Mouse (Mus musculus): ENCODE data around the gene Ldb1. TPM values are rescaled to one million over a fixed set of nuclear protein-coding genes. Genes with fewer than 3 reads are reported as not detected.

The Ldb1 gene
- 50.1 and 54.9 TPM in 2 replicates for polyA plus RNA-seq (2015; fragmentation: Nextera tagmentation; extraction: Ambion mirVana)

DNA sequence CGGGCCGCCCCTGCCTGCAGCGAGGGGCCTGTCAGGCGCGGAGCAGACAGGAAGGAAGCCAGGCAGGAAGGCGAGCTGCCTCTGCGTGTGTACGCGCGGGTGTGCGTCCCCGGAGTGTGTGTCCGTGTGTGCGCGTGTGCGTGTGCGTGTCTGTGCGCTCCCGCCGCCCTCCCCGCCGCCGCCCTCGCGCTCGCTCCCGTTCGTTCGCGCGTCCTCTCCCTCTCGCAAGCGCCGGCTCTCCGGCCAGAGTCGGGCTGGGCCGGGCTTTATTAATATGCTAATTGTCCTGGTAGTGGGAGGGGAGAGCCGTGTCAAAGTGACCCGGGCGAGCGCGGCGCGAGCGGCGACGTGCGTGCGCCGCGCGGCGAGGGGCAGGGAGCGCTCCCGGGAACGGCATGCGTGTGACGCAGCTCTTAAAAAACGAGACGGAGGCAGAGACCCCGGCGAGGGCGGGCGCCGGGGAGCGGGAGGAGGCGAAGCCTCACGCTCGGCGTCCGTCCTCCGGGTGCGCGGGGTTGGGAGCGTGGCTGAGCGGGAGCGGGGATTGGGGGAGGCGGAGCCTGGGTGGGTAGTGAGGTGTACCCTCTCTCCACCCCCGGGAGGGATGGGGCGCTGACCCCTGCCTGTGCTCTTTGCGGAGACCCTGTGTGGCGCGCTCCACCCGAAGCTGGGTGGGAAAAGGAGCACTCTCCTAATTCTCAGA lies at the start of gene Ldb1:
Ldb1 (minus strand) TSS at position 222 of the 703 bp plus-strand sequence.
- no peaks in the 10 kb centered on the region for H3K9me3 ChIP-seq (ENCODE audit: control insufficient read depth, low read length)
- peak; percentile 52 for TF ChIP-seq EP300 (optimal IDR thresholded peaks at IDR 0.05)
- TF ChIP-seq CTCF (IDR thresholded peaks at IDR 0.05; ENCODE audit: low read depth), result no peak
- DNase-seq (ENCODE audit: low spot score) (peak; percentile 91), ATAC-seq (ENCODE audit: low FRiP score, low TSS enrichment) (peak; percentile 82)
- H3K4me2 ChIP-seq (replicated peaks; ENCODE audit: low read depth), result peak within 1 kb of the TSS; percentile 66
- H3K27me3 ChIP-seq (ENCODE audit: control insufficient read depth, insufficient read depth, low read length), result no peaks in the 10 kb centered on the region
- H3K9ac ChIP-seq (ENCODE audit: low read length), result peak within 1 kb of the TSS; percentile 98
- WGBS, result 1% methylated on average over 70 of the region's 84 CpGs
- H3K4me3 ChIP-seq (ENCODE audit: low read depth, low read length), result peak within 1 kb of the TSS; percentile 90
- peaks cover 21% of the 10 kb centered on the region for H3K4me1 ChIP-seq (replicated peaks; ENCODE audit: control insufficient read depth, insufficient read depth)
- peak within 1 kb of the TSS; percentile 99 for H3K27ac ChIP-seq (replicated peaks)
- H3K36me3 ChIP-seq (ENCODE audit: control insufficient read depth, insufficient read depth, low read length), result no peaks in the 10 kb centered on the region

DNA sequence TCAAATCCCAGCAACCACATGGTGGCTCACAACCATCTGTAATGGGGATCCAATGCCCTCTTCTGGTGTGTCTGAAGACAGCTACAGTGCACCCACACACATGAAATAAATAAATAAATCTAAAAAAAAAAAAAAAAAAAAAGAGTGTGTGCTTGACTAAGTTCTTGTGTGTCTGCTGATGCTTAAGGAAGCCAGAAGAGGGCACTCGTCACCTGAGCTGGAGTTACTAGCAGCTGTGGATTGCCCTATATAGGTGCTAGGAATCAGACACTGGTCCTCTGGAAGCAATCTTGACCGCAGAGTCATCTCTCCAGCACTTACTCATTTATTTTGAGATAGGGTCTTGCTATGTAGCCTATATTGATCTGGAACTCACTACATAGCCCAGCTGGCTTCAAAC lies 49.1 kb upstream of the Ldb1 start:
- WGBS, result 98% methylated on average over 2 of the region's 2 CpGs
- TF ChIP-seq EP300 (optimal IDR thresholded peaks at IDR 0.05) (no peak), CTCF (IDR thresholded peaks at IDR 0.05; ENCODE audit: low read depth) (no peak)

GRCm38 (mm10) chr19:46091641-46092040 lies 46.6 kb upstream of the Ldb1 start:
- H3K4me2 ChIP-seq (replicated peaks; ENCODE audit: low read depth), result no peak overlapping the region
- no peaks in the 10 kb centered on the region for H3K27me3 ChIP-seq (ENCODE audit: control insufficient read depth, insufficient read depth, low read length)
- H3K9me3 ChIP-seq (ENCODE audit: control insufficient read depth, low read length), result no peaks in the 10 kb centered on the region
- H3K36me3 ChIP-seq (ENCODE audit: control insufficient read depth, insufficient read depth, low read length), result no peaks in the 10 kb centered on the region
- no peak overlapping the region for H3K27ac ChIP-seq (replicated peaks)
- TF ChIP-seq CTCF (IDR thresholded peaks at IDR 0.05; ENCODE audit: low read depth), result no peak
- no peak overlapping the region for H3K9ac ChIP-seq (ENCODE audit: low read length)
- no peaks in the 10 kb centered on the region for H3K4me1 ChIP-seq (replicated peaks; ENCODE audit: control insufficient read depth, insufficient read depth)
- DNase-seq (ENCODE audit: low spot score) (no peak), ATAC-seq (ENCODE audit: low FRiP score, low TSS enrichment) (no peak)
- 77% methylated on average over 4 of the region's 4 CpGs for WGBS
- no peak overlapping the region for H3K4me3 ChIP-seq (ENCODE audit: low read depth, low read length)

More for the DNA sequence above, 49.1 kb upstream of the Ldb1 start:
- Histone ChIP-seq H3K27ac (replicated peaks) (no peak overlapping the region), H3K4me1 (replicated peaks; ENCODE audit: control insufficient read depth, insufficient read depth) (no peaks in the 10 kb centered on the region), H3K4me3 (ENCODE audit: low read depth, low read length) (no peak overlapping the region), H3K36me3 (ENCODE audit: control insufficient read depth, insufficient read depth, low read length) (no peaks in the 10 kb centered on the region), H3K4me2 (replicated peaks; ENCODE audit: low read depth) (no peak overlapping the region), H3K9ac (ENCODE audit: low read length) (no peak overlapping the region), H3K9me3 (ENCODE audit: control insufficient read depth, low read length) (no peaks in the 10 kb centered on the region), H3K27me3 (ENCODE audit: control insufficient read depth, insufficient read depth, low read length) (no peaks in the 10 kb centered on the region)
- DNase-seq (ENCODE audit: low spot score) (no peak), ATAC-seq (ENCODE audit: low FRiP score, low TSS enrichment) (no peak)

GRCm38 (mm10) chr19:46087871-46088270 lies 42.9 kb upstream of the Ldb1 start:
- Histone ChIP-seq H3K9me3 (ENCODE audit: control insufficient read depth, low read length) (no peaks in the 10 kb centered on the region), H3K27ac (replicated peaks) (no peak overlapping the region), H3K4me1 (replicated peaks; ENCODE audit: control insufficient read depth, insufficient read depth) (no peaks in the 10 kb centered on the region), H3K4me2 (replicated peaks; ENCODE audit: low read depth) (no peak overlapping the region), H3K9ac (ENCODE audit: low read length) (no peak overlapping the region), H3K4me3 (ENCODE audit: low read depth, low read length) (no peak overlapping the region), H3K27me3 (ENCODE audit: control insufficient read depth, insufficient read depth, low read length) (no peaks in the 10 kb centered on the region), H3K36me3 (ENCODE audit: control insufficient read depth, insufficient read depth, low read length) (peaks cover 15% of the 10 kb centered on the region)
- ATAC-seq (ENCODE audit: low FRiP score, low TSS enrichment) (no peak), DNase-seq (ENCODE audit: low spot score) (no peak)
- 64% methylated on average over 7 of the region's 7 CpGs for WGBS
- TF ChIP-seq CTCF (IDR thresholded peaks at IDR 0.05; ENCODE audit: low read depth), result no peak
- TF ChIP-seq EP300 (optimal IDR thresholded peaks at IDR 0.05), result no peak

GRCm38 (mm10) chr19:46086337-46086736 lies 41.3 kb upstream of the Ldb1 start:
- Histone ChIP-seq H3K4me1 (replicated peaks; ENCODE audit: control insufficient read depth, insufficient read depth) (no peaks in the 10 kb centered on the region), H3K9me3 (ENCODE audit: control insufficient read depth, low read length) (no peaks in the 10 kb centered on the region), H3K4me3 (ENCODE audit: low read depth, low read length) (no peak overlapping the region), H3K27me3 (ENCODE audit: control insufficient read depth, insufficient read depth, low read length) (no peaks in the 10 kb centered on the region), H3K36me3 (ENCODE audit: control insufficient read depth, insufficient read depth, low read length) (peaks cover 30% of the 10 kb centered on the region), H3K9ac (ENCODE audit: low read length) (no peak overlapping the region), H3K4me2 (replicated peaks; ENCODE audit: low read depth) (no peak overlapping the region), H3K27ac (replicated peaks) (no peak overlapping the region)
- DNase-seq (ENCODE audit: low spot score), result peak; percentile 65
- 0 out of 2 replicates have a peak, but pooled peaks have one; percentile 49 for ATAC-seq (ENCODE audit: low FRiP score, low TSS enrichment)
- WGBS, result 53% methylated on average over 3 of the region's 3 CpGs
- no peak for TF ChIP-seq EP300 (optimal IDR thresholded peaks at IDR 0.05)
- peak; percentile 82 for TF ChIP-seq CTCF (IDR thresholded peaks at IDR 0.05; ENCODE audit: low read depth)

- Histone ChIP-seq H3K27ac (replicated peaks) (no peak overlapping the region), H3K4me3 (ENCODE audit: low read depth, low read length) (no peak overlapping the region), H3K4me2 (replicated peaks; ENCODE audit: low read depth) (no peak overlapping the region), H3K4me1 (replicated peaks; ENCODE audit: control insufficient read depth, insufficient read depth) (no peaks in the 10 kb centered on the region), H3K36me3 (ENCODE audit: control insufficient read depth, insufficient read depth, low read length) (peaks cover 35% of the 10 kb centered on the region), H3K27me3 (ENCODE audit: control insufficient read depth, insufficient read depth, low read length) (no peaks in the 10 kb centered on the region), H3K9ac (ENCODE audit: low read length) (no peak overlapping the region), H3K9me3 (ENCODE audit: control insufficient read depth, low read length) (no peaks in the 10 kb centered on the region)
- 97% methylated on average over 8 of the region's 8 CpGs for WGBS
- DNase-seq (ENCODE audit: low spot score), result no peak
- ATAC-seq (ENCODE audit: low FRiP score, low TSS enrichment), result no peak
- TF ChIP-seq EP300 (optimal IDR thresholded peaks at IDR 0.05) (no peak), CTCF (IDR thresholded peaks at IDR 0.05; ENCODE audit: low read depth) (no peak)
Measured at GRCm38 (mm10) chr19:46085185-46085584, 40.2 kb upstream of the Ldb1 start.
